Mouse (Mus musculus) urinary bladder, adult 18-20 months (tissue): ENCODE data around the gene Lce1i.
"Not testable (repeated sequence)": the region's sequence is repeated elsewhere in the genome, so short reads cannot be mapped to it uniquely, and the experiment has no call there.

Experiments
- DNase-seq, 2 experiments: peaks; one replicate each; pipeline ENCODE4 v3.0.0; 2022; ENCODE audit warnings: low spot score in 2 of 2, mixed read lengths in 2 of 2

Lce1i gene

DNA sequence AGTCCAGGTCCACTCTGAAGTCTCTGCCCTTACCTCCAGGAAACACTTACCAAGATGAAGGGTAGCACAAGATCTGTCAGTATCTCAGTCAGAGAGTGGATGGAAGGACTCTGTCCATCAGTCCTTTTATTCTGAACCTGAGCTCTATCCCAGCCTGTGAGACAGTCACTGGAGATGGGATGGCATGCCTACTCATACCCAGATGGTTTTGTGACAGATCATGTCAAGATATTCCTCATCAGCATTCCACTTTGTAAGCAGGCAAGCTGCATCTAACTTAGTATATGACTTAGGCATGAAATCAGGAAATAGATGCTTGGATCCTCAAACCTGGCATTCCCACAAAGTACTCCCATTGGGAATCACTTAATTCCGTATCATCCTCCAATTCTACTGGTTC, at the start of gene Lce1i:
Gene Lce1i, minus strand, starts transcription at position 101 of the 400 bp plus-strand sequence.
- DNase-seq = no peak

DNA sequence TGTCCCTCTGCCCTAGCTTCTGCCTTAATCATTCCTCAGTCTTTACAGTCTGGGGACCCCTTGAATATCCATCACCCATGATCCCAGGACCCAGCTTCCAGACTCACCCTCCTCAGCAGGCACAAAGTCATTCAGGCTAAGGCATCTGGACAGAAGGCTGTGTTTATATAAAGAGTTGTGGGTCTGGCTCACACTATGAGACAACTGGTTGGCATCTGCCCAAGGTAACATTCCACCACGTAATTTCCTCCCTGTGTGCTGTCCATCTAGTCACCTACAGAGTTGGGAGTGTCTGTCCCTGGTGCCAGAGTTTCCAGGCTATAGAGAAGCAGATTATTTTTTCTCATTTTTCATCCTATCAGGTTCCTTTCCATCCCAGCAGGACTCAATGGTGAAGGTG, 48.4 kb upstream of the Lce1i start, which contains the start of gene Kprp:
Gene Kprp, minus strand, starts transcription at position 140 of the 400 bp plus-strand sequence.
- DNase-seq = no peak

DNA sequence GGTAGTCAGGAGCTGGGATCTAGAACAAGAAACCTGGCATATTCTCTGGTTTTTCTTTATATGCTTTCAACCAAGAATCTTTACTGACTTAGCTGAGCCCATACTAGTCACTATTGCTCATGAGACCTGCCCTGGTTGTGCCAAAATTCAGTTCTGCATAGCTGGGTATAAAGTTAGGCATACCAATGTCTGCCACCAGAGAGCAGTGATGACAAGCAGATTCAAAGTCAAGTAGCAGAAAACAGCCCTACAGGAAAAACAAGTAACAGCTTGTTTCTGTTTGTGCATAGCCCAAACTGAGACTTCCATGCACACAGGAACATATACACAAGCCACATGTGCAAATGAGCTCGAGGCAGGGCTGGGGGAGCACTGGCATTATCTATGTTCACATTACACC, 47.1 kb upstream of the Lce1i start:
- no peak for DNase-seq

DNA sequence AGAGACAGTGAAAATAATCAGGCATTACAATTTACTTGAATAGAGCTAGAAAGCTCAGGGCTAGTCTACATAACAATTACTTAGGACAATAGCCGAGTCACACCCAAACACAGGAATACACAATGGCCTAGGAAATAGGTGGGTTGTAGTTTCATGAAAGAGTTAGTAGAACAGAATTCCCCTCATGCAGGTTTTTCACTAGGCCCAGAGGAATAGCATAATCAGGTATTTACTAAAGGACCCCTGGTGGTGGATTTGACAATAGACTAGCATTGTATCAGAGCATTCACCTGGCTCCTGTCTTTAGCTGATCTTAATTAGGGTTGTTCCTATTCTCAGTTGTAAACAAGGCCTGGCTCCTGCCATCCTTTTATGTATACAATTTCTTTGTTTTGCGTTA, 37.3 kb upstream of the Lce1i start:
- DNase-seq = not testable (repeated sequence)

DNA sequence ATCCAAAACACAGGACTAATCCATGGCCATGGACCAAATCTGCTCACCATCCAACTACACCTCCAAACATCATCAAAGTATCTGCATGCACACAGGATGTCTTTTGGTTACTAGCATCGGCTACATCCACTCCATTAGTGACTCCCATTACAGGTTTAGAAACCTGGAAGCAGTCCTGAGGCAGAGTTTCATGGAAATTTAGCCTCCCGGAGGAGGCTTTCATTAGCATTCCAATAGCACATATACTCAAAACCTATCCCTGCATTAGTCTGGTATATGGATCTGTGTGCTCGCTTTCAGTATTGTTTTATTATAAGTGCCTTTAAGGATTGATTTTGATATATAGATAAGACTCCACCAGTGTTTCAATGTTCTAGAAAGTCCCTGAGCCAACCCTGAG, 36.9 kb upstream of the Lce1i start:
- DNase-seq = no peak

DNA sequence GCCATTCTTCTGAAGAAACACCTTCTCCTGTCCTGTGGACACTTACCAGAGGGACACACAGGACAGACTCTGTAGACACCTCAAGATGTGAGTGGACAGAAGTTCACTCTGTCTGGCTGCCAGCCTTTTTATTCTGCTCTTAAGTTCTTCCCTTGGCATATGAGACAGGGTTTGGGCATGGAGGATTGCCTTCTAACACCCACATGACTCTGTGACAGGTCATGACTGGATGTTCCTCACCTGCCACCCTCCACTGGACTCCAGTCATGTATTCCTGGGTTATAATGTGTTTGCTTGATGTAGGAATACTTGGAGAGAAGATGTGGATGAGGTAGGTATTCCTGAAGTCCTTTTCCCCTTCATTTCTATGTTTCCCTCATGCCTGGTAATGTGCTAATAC, 29.1 kb upstream of the Lce1i start, which contains the start of gene Lce1k:
Gene Lce1k, minus strand, starts transcription at position 101 of the 400 bp plus-strand sequence.
- DNase-seq = no peak

DNA sequence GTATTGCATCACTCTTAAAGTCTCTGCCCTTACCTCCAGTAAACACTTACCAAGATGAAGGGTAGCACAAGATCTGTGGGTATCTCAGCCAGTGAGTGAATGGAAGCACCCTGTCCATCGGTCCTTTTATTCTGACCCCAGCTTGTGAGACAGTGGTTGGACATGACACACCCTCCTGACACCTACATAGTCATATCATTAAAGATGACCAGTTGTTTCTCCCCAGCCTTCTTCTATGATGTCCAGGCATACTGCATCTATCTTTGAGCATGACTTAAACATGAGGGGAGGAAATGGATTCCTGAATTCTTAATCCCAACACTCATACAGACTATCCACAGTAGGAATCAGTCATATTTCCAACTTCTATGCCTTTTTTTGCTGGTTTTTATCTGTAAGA, 11.7 kb upstream of the Lce1i start, which contains the start of gene Lce1j:
Gene Lce1j, minus strand, starts transcription at position 101 of the 400 bp plus-strand sequence.
- DNase-seq = no peak

DNA sequence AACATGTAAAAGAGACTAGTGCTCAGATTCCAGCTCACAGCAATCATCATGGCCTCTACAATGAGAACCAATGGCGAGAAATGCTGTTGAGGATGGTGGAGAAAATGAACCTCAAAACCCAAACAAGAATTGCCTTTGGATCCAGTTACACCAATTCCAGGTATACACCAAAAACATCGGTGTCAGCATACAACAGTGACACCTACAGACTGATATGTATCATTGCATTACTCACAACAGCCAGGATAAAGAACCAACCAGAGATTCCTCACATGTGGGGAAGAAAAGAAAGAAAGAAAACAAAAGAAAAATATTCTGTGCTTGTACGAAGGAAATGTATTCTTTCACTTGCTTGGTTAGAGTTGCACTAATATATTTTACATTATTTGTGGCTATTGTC, 7.1 kb downstream of the Lce1i start:
- DNase-seq = no peak

DNA sequence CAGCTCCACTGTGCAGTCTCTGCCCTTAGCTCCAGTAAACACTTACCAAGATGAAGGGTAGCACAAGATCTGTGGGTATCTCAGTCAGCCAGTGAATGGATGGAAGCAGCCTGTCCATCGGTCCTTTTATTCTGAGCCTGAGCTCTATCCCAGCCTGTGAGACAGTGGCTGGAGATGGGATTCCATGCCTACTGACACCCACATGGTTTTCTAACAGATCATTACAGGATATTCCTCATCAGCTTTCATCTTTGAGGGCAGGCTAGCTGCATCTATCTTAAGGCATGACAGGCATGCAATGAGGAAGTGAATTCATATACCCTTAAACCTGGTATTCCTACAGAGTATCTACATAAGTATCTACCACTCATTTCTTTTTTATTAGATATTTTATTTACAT, 13.7 kb downstream of the Lce1i start, which contains the start of gene Lce1h:
Gene Lce1h, minus strand, starts transcription at position 101 of the 400 bp plus-strand sequence.
- no peak for DNase-seq

DNA sequence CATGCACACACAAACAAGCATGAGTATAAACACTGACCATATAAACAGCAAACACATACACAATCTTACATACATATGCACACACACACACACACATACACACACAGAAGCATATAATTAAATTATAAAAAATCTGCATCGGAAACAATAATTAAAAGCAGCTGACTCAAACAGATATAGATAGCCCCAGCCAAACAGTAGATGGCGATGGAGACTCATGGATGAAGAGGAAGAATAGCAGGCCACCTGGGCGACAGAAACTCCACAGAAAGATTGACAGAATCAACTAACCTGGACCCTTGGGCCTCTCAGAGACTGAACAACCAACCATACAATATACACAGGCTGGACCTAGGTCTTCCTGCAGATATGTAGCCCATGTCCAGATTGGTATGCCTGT, 25.5 kb downstream of the Lce1i start:
- no peak for DNase-seq

DNA sequence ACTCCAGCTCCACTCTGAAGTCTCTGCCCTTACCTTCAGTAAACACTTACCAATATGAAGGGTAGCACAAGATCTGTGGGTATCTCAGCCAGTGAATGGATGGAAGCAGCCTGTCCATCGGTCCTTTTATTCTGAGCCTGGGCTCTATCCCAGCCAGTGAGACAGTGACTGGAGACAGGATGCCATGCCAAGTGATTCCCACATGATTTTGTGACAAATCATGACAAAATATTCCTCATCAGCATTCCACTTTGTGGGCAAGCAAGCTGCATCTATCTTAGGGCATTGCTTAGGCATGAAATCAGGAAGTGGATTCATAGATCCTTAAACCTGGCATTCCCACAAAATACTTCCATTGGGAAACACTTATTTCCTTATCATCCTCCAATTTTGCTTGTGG, 26.5 kb downstream of the Lce1i start, which contains the start of gene Lce1g:
Gene Lce1g, minus strand, starts transcription at position 101 of the 400 bp plus-strand sequence.
- no peak for DNase-seq

DNA sequence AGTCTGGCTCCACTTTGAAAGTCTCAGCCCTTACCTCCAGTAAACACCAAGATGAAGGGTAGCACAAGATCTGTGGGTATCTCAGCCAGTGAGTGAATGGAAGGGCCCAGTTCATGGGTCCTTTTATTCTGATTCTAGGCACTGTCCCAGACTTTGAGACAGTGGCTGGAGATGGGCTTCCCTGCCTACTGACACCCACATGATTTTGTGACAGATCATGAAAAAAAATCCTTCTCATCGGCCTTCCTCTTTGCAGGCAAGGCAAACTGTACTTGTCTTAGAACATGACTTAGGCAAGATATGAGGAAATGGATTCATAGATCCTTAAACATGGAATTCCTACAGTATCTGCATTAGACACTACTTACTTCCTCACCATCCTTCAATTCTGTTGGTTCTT, 39.7 kb downstream of the Lce1i start, which contains the start of gene Gm38119:
Gene Gm38119, minus strand, starts transcription at position 101 of the 400 bp plus-strand sequence.
- no peak for DNase-seq
